Mouse (Mus musculus): ENCODE data around the gene Mrps7.

- no peak for TF ChIP-seq CTCF (IDR thresholded peaks at IDR 0.05; ENCODE audit: extremely low read depth, insufficient read length, insufficient replicate concordance, low read depth, low read length)
- no peak for TF ChIP-seq POLR2A (IDR thresholded peaks at IDR 0.05; ENCODE audit: low read depth, low read length)
Observed at GRCm38 (mm10) chr11:115616893-115617292, 13.2 kb downstream of the Mrps7 start.

Data from small intestine, adult 2 months (tissue).